Mouse (Mus musculus) left cerebral cortex, adult 8-10 months (tissue): ENCODE measurements around the gene Cers3. TPM values are rescaled to one million over a fixed set of nuclear protein-coding genes. Genes with fewer than 3 reads are reported as not detected.
A peak's percentile ranks its signal among the peaks of the same experiment; 100 is the strongest.

Experiments used
- DNase-seq, 2 experiments: peaks; one replicate each; pipeline ENCODE4 v3.0.0; 2022; ENCODE audit warnings: low spot score in 2 of 2
- total RNA-seq, 4 experiments: library from RNA; stranded (reverse); gene quantifications; 2 replicates each; pipeline ENCODE4 v1.2.4; 2022

Gene Cers3
- total RNA-seq: under 1 TPM; 0.15 to 0.66 (median 0.22) TPM

DNA sequence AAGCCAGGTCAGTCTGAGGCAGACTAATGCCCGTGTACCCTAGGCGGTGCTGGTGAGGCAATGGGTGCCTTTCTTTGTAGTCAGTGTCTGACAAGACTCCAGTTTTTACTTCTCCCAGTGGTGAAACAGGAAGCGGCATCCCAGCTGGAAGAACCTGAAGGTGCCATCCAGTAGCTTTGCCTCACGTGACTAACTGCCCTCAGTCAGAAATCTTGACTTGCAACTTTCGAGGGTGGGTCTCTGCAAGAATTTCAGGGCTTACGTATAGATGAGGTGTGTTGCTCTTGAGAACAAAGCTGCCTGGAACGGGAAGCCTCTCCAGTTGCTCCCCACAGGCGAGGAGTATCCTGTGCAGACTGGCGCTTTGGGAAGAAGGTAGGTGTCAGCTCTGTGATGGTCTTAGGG is at the start of gene Cers3:
Cers3 (plus strand) TSS at position 128 of the 405 bp plus-strand sequence.
- DNase-seq: no peak

DNA sequence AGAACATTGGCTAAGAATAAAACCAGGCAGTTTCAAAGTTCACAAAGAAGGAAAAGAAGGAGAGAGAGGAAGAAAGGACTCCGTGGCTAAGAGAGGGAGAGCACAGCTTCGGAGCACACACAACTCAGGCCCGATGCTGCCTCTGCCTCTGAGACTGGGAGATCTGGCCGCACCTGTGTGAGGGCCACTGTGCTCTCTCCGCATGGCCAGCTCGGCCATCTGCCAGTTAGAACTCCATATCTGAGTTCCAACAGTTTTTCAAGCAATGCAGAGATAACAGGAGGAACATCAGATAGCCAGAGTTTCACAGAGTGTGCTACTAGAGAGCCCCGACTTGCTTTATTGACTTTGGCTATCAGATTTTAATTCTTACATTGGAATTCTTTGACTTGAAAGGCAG is 48.8 kb upstream of the Cers3 start:
- DNase-seq: no peak

- DNase-seq: no peak
Observed at GRCm38 (mm10) chr7:66702721-66703120, 40.6 kb upstream of the Cers3 start.

DNA sequence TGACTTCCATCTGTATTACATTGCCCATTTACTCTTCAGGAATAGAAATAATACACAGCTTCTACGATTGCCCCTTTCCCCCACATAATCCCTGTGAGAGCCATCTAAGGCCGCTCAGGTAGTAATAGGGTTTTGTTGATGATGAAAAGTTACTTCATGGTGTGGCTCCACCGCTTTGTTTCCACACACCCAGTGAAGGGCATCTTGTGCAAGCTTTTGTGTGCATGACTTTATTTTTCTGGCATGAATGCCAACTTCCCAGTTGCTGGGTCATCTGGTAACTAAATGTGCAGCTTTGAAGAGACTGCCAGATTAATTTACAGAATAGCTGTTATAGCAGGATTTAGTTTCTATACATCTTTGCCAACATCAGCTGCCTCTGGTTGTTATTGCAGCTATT is 38.7 kb upstream of the Cers3 start:
- no peak for DNase-seq

DNA sequence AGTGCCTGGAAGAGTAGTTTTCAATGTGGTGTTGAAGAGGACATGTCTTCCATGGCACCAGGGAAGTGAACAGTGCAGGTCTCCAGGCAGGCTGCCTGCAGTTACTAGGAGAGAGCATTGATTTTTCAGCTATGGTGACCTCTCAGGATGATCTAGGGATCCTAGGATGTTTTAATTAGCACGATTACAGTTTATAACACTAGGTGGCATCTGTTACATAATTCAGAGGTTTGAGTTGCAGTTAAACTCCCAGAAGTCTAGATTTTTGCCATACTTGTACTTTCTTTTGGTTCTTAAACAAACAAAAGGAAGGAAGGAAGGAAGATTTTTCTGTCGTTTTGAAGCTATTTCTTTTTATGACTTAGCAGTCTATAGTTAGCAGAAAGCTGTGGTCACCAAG is 32.1 kb upstream of the Cers3 start:
- no peak for DNase-seq

DNA sequence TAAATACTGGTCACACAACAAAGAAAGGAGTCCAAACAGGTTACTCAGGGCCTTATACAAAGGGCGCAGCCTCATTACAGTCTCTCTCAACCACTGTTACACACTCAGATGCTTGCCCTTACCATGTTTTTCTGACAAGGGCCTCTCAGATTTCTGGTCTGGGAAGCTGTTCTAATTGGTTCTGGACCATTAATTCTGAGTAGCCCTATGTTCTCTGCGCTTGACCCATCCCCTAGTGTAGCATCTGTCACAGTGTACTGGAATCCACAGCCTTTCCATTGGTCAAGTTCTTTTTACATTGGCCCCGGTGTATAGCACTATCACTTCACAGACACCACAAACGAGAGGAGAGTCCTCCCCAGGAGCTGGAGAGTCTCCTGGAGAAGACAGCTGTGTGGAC is 18.8 kb upstream of the Cers3 start:
- no peak for DNase-seq

GRCm38 (mm10) chr7:66724954-66725353 is 18.4 kb upstream of the Cers3 start:
- no peak for DNase-seq

- DNase-seq: no peak
Observed at GRCm38 (mm10) chr7:66728072-66728471, 15.2 kb upstream of the Cers3 start.

DNA sequence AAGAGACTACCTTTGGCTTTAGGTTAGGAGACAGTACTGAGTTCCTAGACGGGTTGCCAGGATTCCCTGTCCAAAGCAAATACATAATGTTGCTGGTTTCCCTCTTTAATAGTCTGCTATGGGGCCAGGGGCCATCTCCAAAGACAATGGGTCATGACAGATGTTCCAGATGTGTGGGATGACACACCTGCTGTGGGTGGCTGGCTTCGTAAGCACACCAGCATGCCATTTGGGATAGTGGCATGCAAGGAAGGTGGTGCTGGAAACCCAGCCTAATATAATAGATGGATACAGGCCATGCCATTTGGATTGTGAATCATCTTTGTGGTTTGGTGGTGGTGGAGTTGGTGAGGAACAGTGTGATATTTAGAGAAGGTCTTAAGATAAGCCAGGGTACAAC is 14.1 kb upstream of the Cers3 start:
- no peak for DNase-seq

- DNase-seq: no peak
Observed at GRCm38 (mm10) chr7:66733431-66733830, 9.9 kb upstream of the Cers3 start.

GRCm38 (mm10) chr7:66733882-66734281 is 9.4 kb upstream of the Cers3 start:
- no peak for DNase-seq

GRCm38 (mm10) chr7:66734466-66734865 is 8.8 kb upstream of the Cers3 start:
- DNase-seq: no peak

- no peak for DNase-seq
Observed at GRCm38 (mm10) chr7:66734993-66735392, 8.3 kb upstream of the Cers3 start.

DNA sequence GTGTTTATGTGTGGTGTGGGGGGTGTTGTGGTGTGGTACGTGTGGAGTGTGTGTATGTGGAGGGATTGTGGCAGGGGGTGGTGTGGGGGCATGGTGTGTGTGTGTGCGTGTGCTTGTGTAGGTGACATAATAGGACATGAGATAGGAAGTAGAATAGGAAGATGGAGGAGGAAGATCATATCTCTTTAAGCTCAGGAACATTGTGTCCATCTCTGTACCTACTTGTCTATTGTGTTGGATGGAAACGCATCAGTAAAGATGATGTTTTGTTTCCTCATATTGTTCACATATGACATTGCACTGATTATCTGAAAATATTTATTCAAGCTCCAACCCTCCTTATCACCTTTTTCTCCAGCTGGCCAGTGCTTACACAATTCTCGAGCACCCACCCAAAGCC is 5.9 kb upstream of the Cers3 start:
- DNase-seq: no peak

GRCm38 (mm10) chr7:66741008-66741407 is 2.3 kb upstream of the Cers3 start:
- DNase-seq: no peak

DNA sequence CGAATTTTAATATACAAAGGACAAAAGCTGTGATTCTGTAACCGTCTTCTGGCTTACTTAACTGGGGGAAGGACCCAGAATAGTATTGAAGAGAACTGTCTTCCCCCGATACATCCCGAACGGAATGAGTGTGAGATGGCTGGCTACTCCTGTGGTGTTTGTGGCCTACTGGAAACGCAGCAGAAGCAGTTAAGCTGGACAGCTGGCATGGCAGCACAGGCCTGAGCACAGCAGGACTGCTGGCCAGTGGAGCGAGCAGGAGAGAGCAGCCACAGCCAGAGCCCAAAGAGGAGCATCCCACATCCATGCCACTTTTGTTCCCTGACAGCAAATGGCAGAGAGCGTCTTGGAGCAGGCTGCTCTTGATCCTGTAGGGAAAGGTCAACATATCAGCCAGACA is 1.9 kb upstream of the Cers3 start:
- no peak for DNase-seq

DNA sequence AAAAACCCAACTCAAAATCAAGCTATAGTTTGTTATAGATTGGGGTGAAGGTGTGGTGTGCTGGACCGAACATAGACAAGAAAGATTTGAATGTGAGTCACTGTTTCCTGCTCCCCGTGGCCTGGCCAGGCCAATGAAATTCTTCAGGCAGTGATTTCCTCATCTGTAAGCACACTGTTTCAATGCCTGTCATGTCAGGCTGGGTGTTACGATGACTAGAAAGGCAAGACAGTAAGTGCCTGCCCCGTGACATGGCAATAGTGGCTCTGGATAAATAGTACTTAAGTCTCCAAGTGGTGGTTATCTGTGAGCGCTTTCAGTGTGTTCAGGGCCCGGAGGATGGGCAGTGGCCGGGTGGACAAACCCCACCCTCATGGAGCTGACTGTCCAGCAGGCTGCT is 3.7 kb downstream of the Cers3 start:
- DNase-seq: no peak

DNA sequence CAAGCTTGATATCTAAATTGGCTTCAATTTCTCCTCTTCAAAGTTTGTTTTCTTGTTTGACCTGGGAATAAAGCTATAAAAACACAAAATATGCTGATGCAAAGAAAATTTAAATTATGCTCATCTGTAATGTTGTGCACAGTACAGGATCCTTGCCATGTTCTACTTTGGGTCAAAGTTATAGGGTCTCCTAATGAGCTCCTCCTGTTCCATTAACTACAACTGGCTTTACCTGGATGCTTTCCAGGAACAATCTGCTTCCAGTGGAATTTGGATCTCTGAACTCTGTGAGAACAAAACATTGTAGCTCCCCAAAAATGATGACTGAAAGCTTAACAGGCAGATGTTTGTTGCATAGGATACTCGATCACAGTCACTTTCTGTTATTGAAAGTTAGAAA is 6.7 kb downstream of the Cers3 start:
- no peak for DNase-seq

GRCm38 (mm10) chr7:66753816-66754215 is 10.5 kb downstream of the Cers3 start:
- DNase-seq: no peak

DNA sequence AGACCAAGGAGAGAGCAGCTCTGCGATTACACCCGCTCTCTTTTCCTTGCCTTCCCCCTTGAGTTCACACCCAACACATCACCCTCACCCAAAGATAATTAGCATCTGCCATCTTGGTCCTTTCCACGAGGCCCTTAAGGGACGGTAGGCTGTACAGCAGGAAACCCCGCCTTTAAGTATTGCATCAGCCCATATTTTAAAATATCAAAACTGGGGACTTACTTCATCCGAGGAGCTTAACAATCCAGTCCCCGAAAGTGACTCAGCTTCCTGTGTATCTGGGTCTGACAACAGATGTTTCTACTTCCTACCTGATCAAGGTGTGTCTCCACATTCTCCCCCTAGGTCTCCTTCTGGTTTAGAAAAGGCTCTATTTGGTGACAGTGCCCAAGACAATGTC is 12.3 kb downstream of the Cers3 start:
- DNase-seq: no peak

DNA sequence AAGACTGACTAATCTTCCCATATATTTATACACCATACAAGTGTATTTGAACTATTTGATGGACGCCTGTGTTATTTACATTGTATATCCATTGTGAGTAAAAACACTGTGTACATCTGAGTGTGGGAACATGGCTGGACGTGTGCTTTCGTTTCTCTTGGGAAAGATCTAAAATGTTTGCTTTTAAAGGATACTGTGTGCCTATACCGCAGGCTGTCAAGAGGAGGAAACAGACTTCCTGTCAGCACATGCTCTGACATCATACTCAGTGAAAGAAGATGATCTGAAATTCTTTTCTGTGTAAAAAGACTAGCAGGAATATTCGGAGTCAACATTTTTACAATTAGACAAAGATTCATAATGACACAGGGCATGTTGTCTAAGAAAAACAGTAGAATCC is 26.6 kb downstream of the Cers3 start:
- DNase-seq: no peak

GRCm38 (mm10) chr7:66770706-66771105 is 27.4 kb downstream of the Cers3 start:
- no peak for DNase-seq

DNA sequence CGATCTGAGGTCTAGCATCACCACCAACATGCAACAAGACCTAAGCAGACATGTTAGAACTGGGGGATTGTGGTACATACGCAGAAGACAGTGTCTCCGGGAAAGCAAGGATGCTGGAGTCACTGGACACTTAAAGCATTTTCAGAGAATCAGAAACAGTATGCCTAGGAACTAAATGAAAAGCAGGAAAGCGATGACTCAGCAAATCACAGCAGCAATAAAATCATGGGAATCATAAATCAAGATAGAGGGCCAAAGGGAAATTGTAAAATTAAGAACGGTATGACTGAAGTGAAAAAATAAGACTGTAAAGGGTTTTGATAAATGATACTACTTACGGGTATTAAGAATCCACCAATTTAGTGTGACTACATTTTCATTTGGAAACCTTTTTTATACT is 27.9 kb downstream of the Cers3 start:
- DNase-seq: no peak

DNA sequence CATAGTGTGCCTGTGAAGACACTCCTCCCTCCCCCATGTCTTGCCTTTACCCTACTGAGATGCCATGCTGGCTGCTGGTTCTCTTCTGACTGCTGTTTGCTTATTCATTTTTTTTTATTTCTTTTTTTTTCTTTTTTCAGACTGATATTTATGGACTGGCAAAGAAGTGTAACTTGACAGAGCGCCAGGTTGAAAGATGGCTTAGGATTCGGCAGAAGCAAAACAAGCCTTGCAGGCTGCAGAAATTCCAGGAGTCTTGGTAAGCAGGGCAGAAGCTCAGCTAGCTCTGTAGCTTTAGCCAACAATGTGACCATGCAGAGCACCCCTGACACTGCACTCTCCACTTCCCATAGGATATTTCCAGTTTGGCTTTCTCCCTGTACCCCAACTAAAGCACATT is 36.1 kb downstream of the Cers3 start:
- DNase-seq: peak in 1 of 2 experiments; percentile 14
